Mouse (Mus musculus): Measurements from ENCODE around the gene Tusc2.
"Not testable (repeated sequence)": the region's sequence is repeated elsewhere in the genome, so short reads cannot be mapped to it uniquely, and the experiment has no call there.

Tusc2 gene

DNA sequence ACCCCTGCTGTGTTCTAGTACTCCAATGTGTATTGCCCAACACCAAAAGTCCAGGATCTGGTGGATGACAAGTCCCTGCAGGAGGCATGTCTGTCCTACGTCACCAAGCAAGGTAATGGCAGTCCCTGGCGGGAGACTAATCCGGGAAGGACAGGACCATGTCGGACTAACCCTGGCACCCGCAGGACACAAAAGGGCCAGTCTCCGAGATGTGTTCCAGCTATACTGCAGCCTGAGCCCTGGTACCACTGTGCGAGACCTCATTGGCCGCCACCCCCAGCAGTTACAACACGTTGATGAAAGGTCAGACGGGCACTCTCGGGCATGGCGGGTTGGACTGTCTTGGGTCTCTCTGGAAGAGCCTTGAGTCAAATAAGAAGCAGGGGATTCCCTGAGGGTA is 18.3 kb upstream of the Tusc2 start:
- in situ Hi-C loops (cut with MboI, MseI): loop anchor here (10.0 kb wide), 1 partner anchor 1180 kb away; the partner anchor contains the start of gene Dusp7

DNA sequence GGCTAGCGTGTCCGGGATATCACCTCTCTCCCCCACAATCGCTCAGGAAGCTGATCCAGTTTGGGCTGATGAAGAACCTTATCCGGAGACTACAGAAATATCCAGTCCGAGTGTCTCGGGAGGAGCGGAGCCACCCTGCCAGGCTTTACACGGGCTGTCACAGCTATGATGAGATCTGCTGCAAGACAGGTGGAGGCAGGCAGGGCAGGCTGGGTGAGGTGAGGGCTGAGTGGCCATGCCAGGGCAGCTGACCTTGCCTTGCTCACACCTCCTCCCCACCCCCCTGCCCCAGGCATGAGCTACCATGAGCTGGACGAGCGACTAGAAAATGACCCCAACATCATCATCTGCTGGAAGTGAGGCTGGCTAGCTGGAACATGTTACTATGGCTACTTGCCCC is 17.9 kb upstream of the Tusc2 start:
- in situ Hi-C loops (cut with MboI, MseI): loop anchor here (10.0 kb wide), 1 partner anchor 1180 kb away; the partner anchor contains the start of gene Dusp7

DNA sequence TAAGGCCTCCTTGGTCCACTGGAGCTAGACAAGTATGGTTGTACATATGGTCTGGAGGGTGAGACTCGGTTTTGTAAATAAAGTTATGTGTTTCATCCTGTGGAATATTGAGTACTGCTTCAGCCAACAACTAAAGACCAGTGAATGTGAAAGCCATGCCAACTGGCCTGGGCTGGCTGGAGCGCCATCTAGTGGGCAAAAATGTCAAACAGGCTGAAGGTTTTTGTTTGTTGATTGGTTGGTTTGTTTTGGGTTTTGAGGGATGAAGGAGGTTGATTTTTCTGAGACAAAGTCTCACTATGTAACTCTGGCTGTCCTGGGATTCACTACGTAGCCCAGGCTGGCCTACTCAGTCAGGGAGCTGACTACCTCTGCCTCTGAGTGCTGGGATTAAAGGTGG is 17.5 kb upstream of the Tusc2 start:
- in situ Hi-C loops (cut with MboI, MseI): loop anchor here (10.0 kb wide), 1 partner anchor 1181 kb away; the partner anchor contains the start of gene Dusp7

DNA sequence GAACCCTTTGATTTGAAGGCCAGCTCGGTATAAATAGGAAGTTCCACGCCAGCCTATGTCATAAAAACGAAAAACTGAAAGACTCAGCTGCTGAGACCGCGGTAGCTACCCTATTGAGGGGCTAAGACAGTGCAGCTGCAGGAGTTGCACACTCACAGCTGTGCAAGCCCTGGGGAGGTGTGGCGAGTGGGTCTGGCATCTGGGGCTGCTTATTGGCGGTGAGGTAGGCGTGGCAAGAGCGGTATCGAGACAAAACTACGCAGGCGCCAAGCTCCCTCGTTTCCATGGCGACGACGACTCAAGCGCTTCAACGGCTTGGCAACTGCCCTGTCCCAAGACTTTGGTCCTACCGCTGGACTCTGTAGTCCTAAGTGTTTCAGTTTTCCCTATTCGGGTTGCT is 16.0 kb upstream of the Tusc2 start, which contains the start of gene Zmynd10:
TSS of gene Zmynd10 (plus strand) at position 273 of the 400 bp plus-strand sequence.
- in situ Hi-C loops (cut with MboI, MseI): loop anchor here (10.0 kb wide), 1 partner anchor 1182 kb away; the partner anchor contains the start of gene Dusp7

DNA sequence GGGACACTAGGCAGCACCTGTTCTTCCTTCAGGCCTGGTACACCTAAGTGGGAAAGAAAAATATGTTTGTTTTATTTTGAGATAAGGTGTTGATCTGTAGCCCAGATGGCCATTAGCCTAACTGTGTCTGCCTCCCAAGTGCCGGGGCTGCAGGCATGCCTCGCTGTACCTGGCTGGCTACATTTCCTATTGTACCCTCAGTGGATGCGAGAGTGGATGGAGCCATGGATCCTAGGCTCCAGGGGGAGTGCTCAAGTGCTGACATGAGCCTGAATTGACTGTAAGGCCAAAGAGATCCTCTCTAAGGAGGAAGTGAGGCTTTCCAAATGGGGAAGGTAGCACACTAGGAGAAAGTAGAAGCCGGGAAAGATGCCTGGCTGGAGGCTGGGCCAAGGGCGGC is 15.1 kb upstream of the Tusc2 start:
- in situ Hi-C loops (cut with MboI, MseI): loop anchor here (10.0 kb wide), 1 partner anchor 1183 kb away; the partner anchor contains the start of gene Dusp7

DNA sequence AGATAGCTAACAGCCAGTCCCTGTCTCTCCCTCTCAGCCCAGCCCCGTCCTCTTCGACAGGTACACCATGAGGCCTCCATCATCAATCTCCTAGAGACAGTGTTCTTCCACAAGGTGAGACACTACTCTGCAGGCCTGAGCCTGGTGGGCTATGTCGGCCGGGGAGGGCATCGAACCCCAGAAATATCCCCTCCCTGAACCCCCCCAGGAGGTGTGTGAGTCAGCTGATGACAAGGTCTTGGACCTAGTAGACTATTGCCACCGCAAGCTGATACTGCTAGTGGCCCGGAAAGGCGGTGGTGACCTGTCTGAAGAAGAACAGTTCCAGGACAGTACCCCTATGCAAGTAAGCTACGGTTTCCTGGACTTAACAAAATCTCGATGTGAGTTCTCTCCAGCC is 14.2 kb upstream of the Tusc2 start:
- in situ Hi-C loops (cut with MboI, MseI): loop anchor here (10.0 kb wide), 1 partner anchor 1184 kb away; the partner anchor contains the start of gene Dusp7

DNA sequence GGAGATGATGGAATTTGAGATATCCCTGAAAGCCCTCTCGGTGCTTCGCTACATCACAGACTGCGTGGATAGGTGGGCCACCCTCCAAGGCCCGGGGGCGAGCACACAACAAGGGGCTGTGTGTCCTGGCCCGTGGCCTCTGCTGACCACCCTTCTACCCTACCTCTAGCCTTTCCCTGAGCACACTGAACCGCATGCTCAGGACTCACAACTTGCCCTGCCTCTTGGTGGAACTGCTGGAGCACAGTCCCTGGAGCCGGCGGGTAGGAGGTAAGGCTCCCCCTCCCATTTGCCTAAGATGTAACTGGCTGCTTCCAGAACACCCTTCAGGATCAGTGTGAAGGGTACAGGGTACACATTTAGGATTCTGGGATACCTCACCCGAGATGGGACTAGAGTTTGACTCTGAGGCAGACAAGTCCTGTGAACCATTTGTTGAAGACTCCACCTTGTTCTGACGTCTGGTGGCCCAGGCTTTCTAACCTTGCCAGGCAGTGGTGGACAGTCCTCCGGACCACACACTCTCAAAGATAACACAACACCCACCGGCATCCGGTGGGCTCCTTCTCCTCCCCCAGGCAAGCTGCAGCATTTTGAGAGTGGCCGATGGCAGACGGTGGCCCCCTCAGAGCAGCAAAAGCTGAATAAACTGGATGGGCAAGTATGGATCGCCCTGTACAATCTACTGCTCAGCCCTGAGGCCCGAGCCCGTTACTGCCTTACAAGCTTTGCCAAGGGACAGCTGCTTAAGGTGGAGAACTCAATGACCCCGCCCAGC is 13.6 kb upstream of the Tusc2 start:
- in situ Hi-C loops (cut with MboI, MseI): loop anchor here (5.0 to 10.0 kb wide), 2 partner anchors 323 to 1185 kb away; partner anchors contain the start of genes Dusp7 and Rbm6

DNA sequence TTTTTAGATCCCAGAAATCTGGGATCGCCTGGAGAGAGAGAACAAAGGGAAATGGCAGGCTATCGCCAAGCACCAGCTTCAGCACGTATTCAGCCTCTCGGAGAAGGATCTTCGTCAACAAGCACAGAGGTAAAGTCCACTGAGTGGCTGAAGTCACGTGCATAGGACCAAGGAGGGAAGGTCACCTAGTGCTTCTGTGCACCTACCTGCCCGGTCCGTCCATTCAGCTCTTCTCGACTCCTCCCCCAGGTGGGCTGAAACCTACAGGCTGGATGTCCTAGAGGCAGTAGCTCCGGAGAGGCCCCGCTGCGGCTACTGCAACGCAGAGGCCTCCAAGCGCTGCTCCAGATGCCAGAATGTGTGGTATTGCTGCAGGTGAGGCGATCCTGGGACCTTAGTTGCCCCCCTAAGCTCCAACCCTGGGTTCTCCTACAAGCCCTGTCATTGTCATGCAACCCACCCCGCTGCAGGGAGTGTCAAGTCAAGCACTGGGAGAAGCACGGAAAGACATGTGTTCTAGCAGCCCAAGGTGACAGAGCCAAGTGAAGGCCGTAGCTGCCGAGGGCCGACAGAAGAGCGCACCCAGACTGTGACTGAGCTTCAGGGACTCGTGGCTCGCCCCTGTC is 12.5 kb upstream of the Tusc2 start:
- in situ Hi-C loops (cut with MboI, MseI): loop anchor here (5.0 kb wide), 1 partner anchor 322 kb away; the partner anchor contains the start of gene Rbm6

DNA sequence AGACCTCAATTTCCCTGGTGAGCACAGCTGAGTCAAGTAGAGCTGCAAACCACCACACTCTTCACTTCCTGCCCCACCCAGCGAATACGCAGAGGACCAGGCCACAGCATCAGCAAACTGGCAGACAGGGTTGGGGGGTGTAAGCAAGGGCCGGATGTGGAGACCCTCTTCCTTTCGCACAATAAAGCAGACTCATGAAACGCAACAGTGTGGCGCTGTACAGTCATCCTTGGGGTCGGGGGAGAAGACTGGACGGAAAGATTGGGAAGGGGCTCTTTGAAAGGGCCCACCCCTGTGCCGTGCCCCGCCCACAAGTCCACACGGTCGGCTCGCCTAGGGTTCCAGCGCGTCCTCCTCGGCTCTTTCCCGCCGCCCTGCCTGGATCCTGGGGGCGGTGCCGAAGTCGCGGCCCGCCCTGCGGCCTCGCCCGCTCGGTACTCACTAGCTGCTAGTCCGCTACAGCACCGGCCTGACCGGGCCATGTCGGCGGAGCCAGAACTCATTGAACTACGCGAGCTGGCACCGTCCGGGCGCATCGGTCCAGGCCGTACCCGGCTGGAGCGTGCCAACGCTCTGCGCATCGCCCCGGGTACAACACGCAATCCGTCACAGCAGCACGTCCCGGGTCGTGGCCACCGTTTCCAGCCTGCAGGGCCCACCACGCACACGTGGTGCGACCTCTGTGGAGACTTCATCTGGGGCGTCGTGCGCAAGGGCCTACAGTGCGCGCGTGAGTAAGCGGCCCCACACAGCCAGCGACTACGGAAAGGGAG is 11.8 kb upstream of the Tusc2 start, which contains the start of gene Rassf1:
TSS of gene Rassf1 (plus strand) at position 439 of the 773 bp plus-strand sequence.
- in situ Hi-C loops (cut with MboI, MseI): loop anchor here (5.0 kb wide), 1 partner anchor 321 kb away; the partner anchor contains the start of gene Rbm6

DNA sequence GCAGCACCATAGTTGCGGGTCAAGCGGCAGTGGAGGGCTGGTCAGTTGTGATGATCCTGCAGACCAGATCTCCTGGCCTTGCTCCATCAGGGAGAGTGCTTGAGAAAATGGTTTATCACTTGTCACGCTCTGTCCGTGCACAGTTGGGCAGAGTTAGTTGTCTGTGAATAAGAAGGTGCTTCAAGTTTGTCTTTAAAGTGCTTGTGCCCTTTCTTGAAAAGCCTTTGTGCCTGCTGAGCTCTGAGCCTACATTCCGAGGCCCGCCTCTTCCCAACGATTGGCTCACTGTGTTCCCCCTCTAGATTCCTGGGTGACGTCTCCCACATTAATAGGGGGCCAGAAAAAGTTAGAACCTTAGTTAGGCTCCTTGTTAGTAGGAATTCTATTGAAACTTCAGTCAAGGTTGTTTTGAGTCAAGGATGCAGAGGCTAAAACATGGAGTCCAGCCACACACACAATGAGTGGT is 11.1 kb upstream of the Tusc2 start:
- in situ Hi-C loops (cut with MboI, MseI): loop anchor here (5.0 kb wide), 1 partner anchor 320 kb away; the partner anchor contains the start of gene Rbm6

DNA sequence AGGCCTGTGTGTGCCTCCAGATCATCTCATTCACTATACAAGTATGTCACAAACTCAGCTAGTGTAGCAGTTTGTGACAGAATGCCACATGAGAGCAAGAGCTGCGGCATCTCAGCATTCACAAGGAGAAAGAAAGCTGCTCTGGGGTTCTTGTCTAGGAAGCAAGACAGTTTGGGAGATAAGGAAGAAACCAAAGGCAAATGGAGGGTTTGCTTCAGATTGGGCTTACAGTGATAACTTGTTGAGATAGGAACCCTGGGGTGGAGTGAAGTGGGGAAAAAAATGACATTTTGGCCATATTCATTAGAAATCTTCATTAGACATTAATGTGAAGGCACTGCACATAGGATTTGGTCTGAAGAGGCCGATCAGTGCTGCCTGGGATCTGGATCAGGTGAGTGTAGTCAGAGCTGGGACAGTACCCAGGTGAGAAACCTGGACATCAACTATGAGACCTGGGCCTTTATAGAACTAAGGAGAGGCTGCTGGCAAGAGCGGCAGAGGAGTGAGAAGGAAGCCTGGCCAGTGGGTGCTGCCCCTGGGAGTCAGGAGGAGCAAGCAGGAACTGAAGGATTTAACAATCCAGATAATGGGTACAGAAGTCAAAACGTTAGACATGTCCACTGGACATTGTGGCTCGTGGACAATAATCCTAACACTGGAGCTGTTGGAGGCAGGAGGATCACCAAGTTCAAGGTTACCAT is 10.2 kb upstream of the Tusc2 start:
- in situ Hi-C loops (cut with MboI, MseI): loop anchor here (5.0 kb wide), 1 partner anchor 319 kb away; the partner anchor contains the start of gene Rbm6

DNA sequence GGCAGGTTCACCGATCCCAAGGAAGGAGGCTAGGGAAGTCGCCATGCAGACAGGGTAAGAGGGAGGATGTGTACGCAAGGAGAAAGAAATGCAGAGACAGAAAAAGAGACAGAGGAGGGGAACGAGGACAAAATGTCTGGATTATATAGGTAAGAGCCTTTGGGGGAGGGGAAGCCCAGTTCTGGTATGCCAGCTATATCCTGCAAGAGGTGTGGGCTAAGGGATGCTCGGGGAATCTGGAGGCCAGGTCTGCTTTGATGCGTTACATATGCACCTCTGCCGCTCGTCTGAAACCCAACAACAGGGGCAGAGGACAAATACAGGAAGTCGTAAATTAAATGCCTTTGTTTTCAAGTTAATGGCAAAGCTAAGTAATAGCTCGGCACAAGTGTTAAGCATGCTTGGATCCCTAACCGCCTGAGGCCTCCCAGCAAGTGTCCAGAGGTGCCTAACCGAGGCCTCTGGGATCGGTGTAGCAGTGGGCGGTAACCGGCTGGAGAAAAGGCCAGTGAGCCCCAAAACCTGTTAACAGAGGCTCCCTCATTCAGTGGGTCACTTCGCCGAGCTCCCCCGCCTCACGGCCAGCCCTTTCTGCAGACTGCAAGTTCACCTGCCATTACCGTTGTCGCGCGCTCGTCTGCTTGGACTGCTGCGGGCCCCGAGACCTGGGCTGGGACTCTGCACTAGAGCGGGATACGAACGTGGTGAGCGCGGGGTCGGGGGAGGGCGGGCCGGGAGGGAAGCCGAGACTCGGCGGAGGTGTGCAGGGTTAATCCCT is 9.3 kb upstream of the Tusc2 start:
- in situ Hi-C loops (cut with MboI, MseI): loop anchor here (5.0 kb wide), 1 partner anchor 319 kb away; the partner anchor contains the start of gene Rbm6

DNA sequence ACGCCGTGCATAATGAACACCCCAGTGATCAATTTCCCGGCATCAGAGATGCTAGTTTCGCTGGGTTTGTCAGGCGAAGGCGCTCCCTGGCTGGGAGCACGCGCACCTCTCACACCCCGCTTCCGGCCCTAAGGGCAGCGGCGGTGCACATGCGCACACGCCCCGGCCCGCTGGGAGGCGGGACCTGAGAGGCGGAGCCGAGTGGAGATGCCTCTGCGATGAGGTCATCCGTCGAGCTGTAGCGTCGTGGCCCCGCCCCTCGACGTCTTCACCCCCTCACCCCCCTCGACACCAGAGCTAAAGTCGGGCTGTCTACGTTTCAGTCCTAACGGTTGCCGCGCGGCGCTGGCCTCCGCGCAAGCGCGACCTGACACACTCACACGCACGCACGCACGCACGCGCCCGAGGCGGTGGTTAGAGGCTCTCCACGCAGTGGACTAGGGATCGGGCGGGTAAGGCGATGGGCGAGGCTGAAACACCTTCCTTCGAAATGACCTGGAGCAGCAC is 8.7 kb upstream of the Tusc2 start:
- in situ Hi-C loops (cut with MboI, MseI): loop anchor here (5.0 kb wide), 1 partner anchor 318 kb away; the partner anchor contains the start of gene Rbm6

DNA sequence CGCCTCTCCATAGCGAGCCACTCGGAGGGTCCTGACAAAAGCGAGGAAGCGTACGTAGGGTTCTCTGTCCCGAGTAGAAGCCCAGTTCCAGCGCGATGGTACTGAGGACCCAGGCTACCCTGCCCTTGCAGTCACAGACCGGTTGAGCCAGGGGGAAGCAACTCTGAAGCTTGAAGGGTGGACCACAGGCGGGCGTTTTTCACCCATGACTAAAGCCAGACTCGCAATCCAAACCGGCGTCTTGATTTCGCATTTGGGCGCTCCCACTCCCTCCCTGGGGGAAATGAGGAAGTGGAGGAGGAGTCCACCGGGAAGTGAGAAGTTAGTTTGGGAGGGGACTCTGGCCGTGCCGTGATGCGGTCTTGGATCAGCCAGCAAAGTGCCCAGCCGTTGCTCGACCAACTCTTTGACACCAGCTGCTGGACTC is 8.0 kb upstream of the Tusc2 start:
- in situ Hi-C loops (cut with MboI, MseI): no loop called here

DNA sequence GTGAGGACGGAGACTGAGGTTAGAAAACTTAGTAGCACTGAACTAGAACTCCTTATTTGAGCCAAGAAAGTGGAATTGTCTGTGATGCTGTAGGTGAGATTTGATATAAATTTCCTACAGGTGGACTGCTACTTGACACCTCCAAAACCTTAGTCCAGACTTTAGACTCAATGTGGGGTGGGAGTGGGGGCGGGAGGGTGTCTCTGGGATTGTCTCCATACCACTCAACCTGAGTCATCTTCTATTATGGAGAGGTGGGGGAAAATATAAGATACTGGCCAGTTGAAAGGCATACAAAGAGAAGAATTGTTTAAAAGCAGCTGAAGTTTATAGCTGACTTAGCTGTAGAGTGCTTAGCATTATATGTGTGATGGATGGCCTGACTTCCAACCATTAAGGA is 7.4 kb upstream of the Tusc2 start:
- in situ Hi-C loops (cut with MboI, MseI): no loop called here

DNA sequence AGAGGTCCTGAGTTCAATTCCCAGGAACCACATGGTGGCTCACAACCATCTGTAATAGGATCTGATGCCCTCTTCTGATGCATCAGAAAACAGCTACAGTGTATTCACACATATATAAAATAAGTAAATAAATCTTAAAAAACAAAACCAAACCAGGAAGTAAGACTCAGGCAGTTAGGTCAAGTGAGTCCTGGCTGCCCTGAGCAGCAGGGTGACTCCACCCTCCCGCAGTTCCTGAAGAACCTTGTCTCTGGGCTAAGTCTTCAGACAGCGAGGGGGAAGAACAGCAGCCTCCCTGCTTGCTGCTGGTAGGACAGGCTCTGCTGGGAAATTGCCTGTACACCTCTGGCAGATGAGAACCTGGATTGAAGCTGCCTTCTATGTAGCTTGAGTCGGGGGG is 6.7 kb upstream of the Tusc2 start:
- in situ Hi-C loops (cut with MboI, MseI): no loop called here

DNA sequence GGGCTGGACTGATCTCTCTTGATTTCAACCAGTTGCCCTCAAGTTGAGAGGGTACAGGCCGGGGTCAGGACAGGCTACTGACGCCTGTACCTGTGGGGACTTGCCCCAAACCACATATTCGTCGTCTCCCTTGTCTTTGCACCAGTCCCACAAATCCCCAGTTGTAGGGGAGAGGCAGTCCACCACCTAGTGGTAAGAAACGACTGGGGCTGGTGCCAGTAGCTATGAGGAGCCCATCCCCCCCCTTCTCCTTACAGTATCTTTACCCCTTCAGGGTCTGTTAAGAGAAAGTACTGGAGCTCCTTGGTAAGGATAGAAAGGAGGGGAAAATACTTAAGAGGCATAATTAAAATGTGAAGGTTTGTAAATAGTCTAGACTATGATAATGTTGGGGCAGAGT is 2.5 kb downstream of the Tusc2 start:
- in situ Hi-C loops (cut with MboI, MseI): not testable (repeated sequence)

DNA sequence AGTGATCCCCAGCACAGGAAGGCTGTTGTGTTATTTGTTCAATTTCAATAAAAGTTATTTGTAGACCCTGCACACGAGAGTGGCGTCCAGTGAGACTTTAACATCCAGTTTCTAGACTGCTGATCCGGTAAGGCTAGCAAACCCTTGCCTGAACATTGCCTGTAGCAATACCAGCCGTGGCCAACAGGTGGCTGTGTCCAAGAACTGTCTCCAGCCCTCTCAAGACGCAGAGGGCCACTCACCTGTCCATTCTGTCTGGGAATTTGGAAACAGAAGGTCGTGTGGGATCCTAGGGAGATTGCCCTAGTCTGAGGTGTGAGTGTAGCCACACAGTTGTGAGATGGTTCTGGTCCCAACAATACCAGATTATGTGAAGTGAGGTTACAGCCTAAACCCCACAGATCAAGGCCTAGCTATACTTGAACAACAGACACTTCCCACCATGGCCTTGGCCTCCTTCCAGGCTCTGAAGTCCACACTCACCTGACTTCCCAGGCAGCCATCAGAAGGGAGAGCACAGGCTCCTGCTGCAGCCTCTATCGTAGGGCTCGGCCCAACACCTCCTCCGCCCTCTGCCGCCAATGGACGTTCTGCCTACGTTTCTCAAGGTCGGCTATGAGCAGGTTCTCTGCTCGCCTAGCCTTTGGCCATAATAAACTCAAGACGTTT is 3.1 kb downstream of the Tusc2 start:
- in situ Hi-C loops (cut with MboI, MseI): no loop called here

DNA sequence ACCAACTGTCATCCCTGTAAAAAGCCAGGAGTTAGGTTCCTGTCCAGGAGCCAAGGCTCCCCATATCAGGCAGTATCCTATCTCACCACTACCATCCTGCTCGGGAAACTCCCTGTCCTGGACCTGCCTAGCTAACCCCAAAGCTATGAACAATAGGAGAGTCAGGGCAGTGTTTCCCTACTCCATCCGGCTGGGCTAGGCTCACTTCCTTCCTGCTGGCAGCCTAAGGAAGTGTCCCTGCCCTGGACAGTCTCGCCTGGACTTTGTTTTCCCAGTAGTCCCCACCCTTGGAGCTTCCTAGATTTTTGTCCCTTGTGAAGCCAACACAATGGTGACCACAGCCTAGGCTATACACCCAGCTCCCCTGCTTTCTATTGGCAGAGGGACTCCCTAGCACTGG is 3.8 kb downstream of the Tusc2 start:
- in situ Hi-C loops (cut with MboI, MseI): no loop called here

All from regulatory T cell (primary cell).